Mouse (Mus musculus) right cerebral cortex, adult 2 months (tissue): ENCODE measurements at regions not wholly inside any gene's neighbourhood (a gene's known extent, or its start where the extent isn't known, plus 50 kb on each side); places are given as distances from the start of the nearest gene placed in this dataset.
A peak's percentile ranks its signal among the peaks of the same experiment; 100 is the strongest.

ENCODE experiments used
- DNase-seq, 2 experiments: peaks; one replicate each; pipeline ENCODE4 v3.0.0; 2021 to 2022; ENCODE audit warnings: low spot score in 2 of 2

- DNase-seq = peak; percentile 53 to 60
Observed at GRCm38 (mm10) chr10:100152821-100153220, 137.4 kb downstream of the Kitl start.

GRCm38 (mm10) chr10:100153311-100153710, 137.9 kb downstream of the Kitl start:
- no peak for DNase-seq

- no peak for DNase-seq
Observed at GRCm38 (mm10) chr10:100155566-100155965, 140.1 kb downstream of the Kitl start.

- DNase-seq = peak in 1 of 2 experiments; percentile 10
Observed at GRCm38 (mm10) chr10:100159843-100160531, 144.6 kb downstream of the Kitl start.

- no peak for DNase-seq
Observed at GRCm38 (mm10) chr10:100160532-100160852, 145.1 kb downstream of the Kitl start.

- no peak for DNase-seq
Observed at GRCm38 (mm10) chr10:100161117-100161516, 145.7 kb downstream of the Kitl start.

- DNase-seq = no peak
Observed at GRCm38 (mm10) chr10:100164526-100164925, 149.1 kb downstream of the Kitl start.

- DNase-seq = no peak
Observed at GRCm38 (mm10) chr10:100170836-100171235, 155.4 kb downstream of the Kitl start.

GRCm38 (mm10) chr10:100197673-100198072, 137.8 kb upstream of the Gm4301 start:
- DNase-seq = no peak

GRCm38 (mm10) chr10:100199090-100199690, 136.3 kb upstream of the Gm4301 start:
- no peak for DNase-seq

GRCm38 (mm10) chr10:100200431-100200830, 135.0 kb upstream of the Gm4301 start:
- no peak for DNase-seq

- no peak for DNase-seq
Observed at GRCm38 (mm10) chr10:100206617-100207530, 128.6 kb upstream of the Gm4301 start.

GRCm38 (mm10) chr10:100210684-100211083, 124.8 kb upstream of the Gm4301 start:
- DNase-seq = no peak

- no peak for DNase-seq
Observed at GRCm38 (mm10) chr10:100224459-100225097, 110.9 kb upstream of the Gm4301 start.

GRCm38 (mm10) chr10:100259235-100259900, 76.1 kb upstream of the Gm4301 start:
- DNase-seq = no peak

GRCm38 (mm10) chr10:100263447-100263846, 72.0 kb upstream of the Gm4301 start:
- no peak for DNase-seq

GRCm38 (mm10) chr10:100264066-100264465, 71.4 kb upstream of the Gm4301 start:
- no peak for DNase-seq

GRCm38 (mm10) chr10:100282471-100282870, 53.0 kb upstream of the Gm4301 start:
- no peak for DNase-seq
